Mouse (Mus musculus) neutrophil, adult 5-6 weeks (primary cell): ENCODE measurements around the gene Ace2. TPM values are rescaled to one million over a fixed set of nuclear protein-coding genes. Genes with fewer than 3 reads are reported as not detected.

Experiments used
- ATAC-seq: fragments of 151-379, 151-347 bp; 2 replicates; pipeline ENCODE4 v1.8.0; 2017; ENCODE audit warnings: mild to moderate bottlenecking, moderate TSS enrichment; ENCODE audit not compliant: insufficient number of reproducible peaks, poor library complexity, low FRiP score, severe bottlenecking; ENCODE audit errors: extremely low read depth
- total RNA-seq: library from RNA; stranded (forward); fragments of 200-1000 nt; gene quantifications from 2 replicates; pipeline ENCODE4 v1.2.3, GENCODE M21; 2017

Ace2 gene
- total RNA-seq, 1 experiment from 2014 or later: 0.23 TPM

GRCm38 (mm10) chrX:164175311-164175710 is 36.2 kb downstream of the Ace2 start:
- no peak for ATAC-seq

GRCm38 (mm10) chrX:164175780-164176179 is 36.6 kb downstream of the Ace2 start:
- ATAC-seq: no peak

- no peak for ATAC-seq
Observed at GRCm38 (mm10) chrX:164178856-164179255, 39.7 kb downstream of the Ace2 start.

- ATAC-seq: peak; percentile 69; the same call in 1 of the 2 replicates
Observed at GRCm38 (mm10) chrX:164179746-164180145, 40.6 kb downstream of the Ace2 start.

GRCm38 (mm10) chrX:164183844-164184243 is 44.7 kb downstream of the Ace2 start:
- peak; percentile 74 for ATAC-seq

- no peak for ATAC-seq
Observed at GRCm38 (mm10) chrX:164189880-164190279, 50.7 kb downstream of the Ace2 start.

- ATAC-seq: no peak
Observed at GRCm38 (mm10) chrX:164197679-164198078, 58.5 kb downstream of the Ace2 start.

- no peak for ATAC-seq
Observed at GRCm38 (mm10) chrX:164200547-164200946, 61.4 kb downstream of the Ace2 start.

GRCm38 (mm10) chrX:164221989-164222388 is 82.9 kb downstream of the Ace2 start:
- peak; percentile 67; the same call in 1 of the 2 replicates for ATAC-seq

- no peak for ATAC-seq
Observed at GRCm38 (mm10) chrX:164233380-164233779, 94.2 kb downstream of the Ace2 start.

Other genes starting within 250 kb of the Ace2 start
- gene Ap1s2, start 230.3 kb upstream of the Ace2 start, total RNA-seq: 61.6 and 77.7 TPM in 2 replicates
- gene Zrsr2, start 180.7 kb upstream of the Ace2 start, total RNA-seq: 52.7 and 58.8 TPM in 2 replicates
- 0.25 and 0.47 TPM in 2 replicates for gene Car5b, start 111.3 kb upstream of the Ace2 start, total RNA-seq
- gene Siah1b, start 62.8 kb upstream of the Ace2 start, total RNA-seq: 1.5 and 3.0 TPM in 2 replicates
- gene Cltrn, start 50.5 kb upstream of the Ace2 start, total RNA-seq: not detected in 2 replicates
- gene Bmx, start 118.9 kb downstream of the Ace2 start, total RNA-seq: 41.7 and 42.5 TPM in 2 replicates
- not detected in 2 replicates for gene Pir, start 130.0 kb downstream of the Ace2 start, total RNA-seq
- gene Vegfd, start 234.0 kb downstream of the Ace2 start, total RNA-seq: not detected in 2 replicates